Mouse (Mus musculus) intestine, embryonic 16.5 days (tissue): ENCODE measurements around the gene Lrp5. TPM values are rescaled to one million over a fixed set of nuclear protein-coding genes. Genes with fewer than 3 reads are reported as not detected.

Experiments
- ATAC-seq: fragments of 200-750 bp; cut with Nextera tagmentation; 2 replicates; pipeline ENCODE4 v1.8.0; 2017; ENCODE audit warnings: moderate TSS enrichment, moderate library complexity
- H3K27ac ChIP-seq: fragments of 300-500 bp; sonication (generic); 2 replicates; pipeline ENCODE4 v1.5.1; 2014; ENCODE audit warnings: mild to moderate bottlenecking, low read length
- H3K27me3 ChIP-seq: fragments of 300-500 bp; sonication (generic); replicated peaks from 2 replicates; pipeline ENCODE4 v1.6.1; 2014; ENCODE audit warnings: low read length, control low read depth, mixed read lengths; ENCODE audit not compliant: control insufficient read depth, insufficient read depth
- H3K36me3 ChIP-seq: fragments of 300-500 bp; sonication (generic); 2 replicates; pipeline ENCODE4 v1.6.1; 2014; ENCODE audit warnings: low read length, control low read depth; ENCODE audit not compliant: control insufficient read depth, insufficient read depth
- H3K4me1 ChIP-seq: fragments of 300-500 bp; sonication (generic); 2 replicates; pipeline ENCODE4 v1.6.1; 2014; ENCODE audit warnings: low read length, control low read depth, mixed read lengths; ENCODE audit not compliant: control insufficient read depth, insufficient read depth
- H3K4me2 ChIP-seq: fragments of 300-500 bp; sonication (generic); 2 replicates; pipeline ENCODE4 v1.6.1; 2014; ENCODE audit warnings: low read depth, low read length, control low read depth
- H3K4me3 ChIP-seq: fragments of 300-500 bp; sonication (generic); 2 replicates; pipeline ENCODE4 v1.5.1; 2014; ENCODE audit warnings: mild to moderate bottlenecking, low read length
- H3K9ac ChIP-seq: fragments of 300-500 bp; sonication (generic); 2 replicates; pipeline ENCODE4 v1.6.1; 2014; ENCODE audit warnings: low read depth, low read length
- H3K9me3 ChIP-seq: fragments of 300-500 bp; sonication (generic); 2 replicates; pipeline ENCODE4 v1.6.1; 2016; ENCODE audit warnings: low read length, control low read depth; ENCODE audit not compliant: control insufficient read depth
- WGBS: fragments of 180-500 bp; shearing (Covaris S2); extraction: QIAGEN DNeasy Blood & Tissue Kit; methylation state at CpG from one replicate; pipeline ENCODE4 v1.1.7; 2014; 5-methylcytosine and 5-hydroxymethylcytosine counted together
- polyA plus RNA-seq: library from polyadenylated mRNA; unstranded; fragments of >200 nt; fragmentation: Nextera tagmentation; extraction: Ambion mirVana; gene quantifications from 2 replicates; pipeline ENCODE4 v1.2.1, GENCODE M21; 2015

The Lrp5 gene
- polyA plus RNA-seq, 1 experiment from 2014 or later = 4.4 TPM

DNA sequence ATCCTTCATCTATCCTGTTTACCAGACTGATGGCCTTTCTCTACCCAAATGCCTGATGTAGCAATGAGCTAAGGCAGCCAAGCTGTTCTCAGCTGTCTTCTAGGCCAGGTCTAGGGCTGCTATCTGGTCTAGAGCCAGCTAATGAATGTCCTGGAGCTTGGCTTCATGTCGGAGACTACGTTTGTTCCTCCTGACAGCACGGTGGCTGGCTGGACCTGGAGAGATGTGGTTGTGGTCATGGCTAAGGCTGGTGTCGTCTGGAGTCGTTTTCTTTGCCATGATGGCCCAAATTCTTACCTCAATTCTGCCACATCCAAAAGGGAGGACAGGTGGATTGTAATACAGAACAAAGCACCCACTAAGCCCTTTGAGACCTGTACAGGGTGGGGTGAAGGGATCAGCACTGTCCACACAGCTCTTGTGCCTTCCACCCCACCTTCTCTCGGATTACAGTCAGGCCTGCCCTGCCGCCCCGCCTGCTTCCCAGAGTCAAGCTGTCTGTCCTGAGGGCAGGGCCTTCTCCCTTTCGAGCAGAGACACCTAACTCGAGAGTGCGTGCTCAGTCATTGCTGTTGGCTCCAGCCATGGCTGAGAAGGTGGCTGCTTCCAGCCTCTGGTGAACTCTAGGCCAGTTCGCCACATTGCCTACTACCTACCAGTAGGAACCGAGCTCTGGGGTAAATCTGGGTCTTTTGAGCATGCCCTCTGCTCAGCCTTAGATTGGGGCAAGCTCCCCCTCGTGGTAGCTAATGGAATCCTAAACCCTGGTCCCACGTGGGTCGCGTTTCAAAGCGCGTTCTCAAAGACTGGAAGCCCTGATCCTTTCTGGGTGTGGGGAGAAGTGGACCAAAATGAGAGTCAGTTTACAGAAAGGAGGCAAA is 32.4 kb upstream of the Lrp5 start:
- H3K27me3 ChIP-seq = no peaks in the 10 kb centered on the region
- peak overlapping the region; percentile 89 for H3K4me2 ChIP-seq
- H3K27ac ChIP-seq = peak overlapping the region; percentile 33; the same call in 1 of the 2 replicates
- ATAC-seq = peak; percentile 83
- peaks cover 7% of the 10 kb centered on the region; the same call in 1 of the 2 replicates for H3K36me3 ChIP-seq
- H3K4me1 ChIP-seq = 0 out of 2 replicates have a peak, but pooled peaks cover 3% of the 10 kb centered on the region
- 40% methylated on average over 19 of the region's 19 CpGs for WGBS
- no peaks in the 10 kb centered on the region for H3K9me3 ChIP-seq
- H3K9ac ChIP-seq = peak overlapping the region; percentile 68
- peak overlapping the region; percentile 51 for H3K4me3 ChIP-seq

DNA sequence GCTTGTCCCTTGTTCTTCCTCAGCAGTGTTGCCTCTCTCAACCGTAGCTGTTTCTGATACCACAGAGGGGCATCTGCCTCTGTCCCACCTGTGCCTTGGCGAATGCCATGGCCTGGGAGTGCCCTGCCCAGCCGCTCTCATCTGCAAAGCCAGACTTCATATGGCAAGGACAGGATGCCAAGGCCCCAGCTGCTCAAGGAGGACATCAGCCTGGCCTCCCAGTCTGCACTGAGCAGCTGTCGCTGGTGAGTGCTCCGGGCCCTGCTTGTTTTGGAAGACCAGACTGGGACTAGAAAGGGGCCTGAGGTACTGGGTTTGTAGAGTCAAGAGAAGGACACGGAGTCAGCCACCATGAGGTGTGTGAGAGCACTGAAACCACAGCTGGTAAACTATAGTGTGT is 28.0 kb upstream of the Lrp5 start:
- Histone ChIP-seq H3K27ac (no peak overlapping the region), H3K36me3 (peaks cover 7% of the 10 kb centered on the region; the same call in 1 of the 2 replicates), H3K4me2 (no peak overlapping the region), H3K9ac (no peak overlapping the region), H3K27me3 (no peaks in the 10 kb centered on the region), H3K4me1 (peaks cover 5% of the 10 kb centered on the region; the same call in 1 of the 2 replicates), H3K9me3 (no peaks in the 10 kb centered on the region), H3K4me3 (no peak overlapping the region)
- ATAC-seq = no peak
- 89% methylated on average over 6 of the region's 6 CpGs for WGBS

DNA sequence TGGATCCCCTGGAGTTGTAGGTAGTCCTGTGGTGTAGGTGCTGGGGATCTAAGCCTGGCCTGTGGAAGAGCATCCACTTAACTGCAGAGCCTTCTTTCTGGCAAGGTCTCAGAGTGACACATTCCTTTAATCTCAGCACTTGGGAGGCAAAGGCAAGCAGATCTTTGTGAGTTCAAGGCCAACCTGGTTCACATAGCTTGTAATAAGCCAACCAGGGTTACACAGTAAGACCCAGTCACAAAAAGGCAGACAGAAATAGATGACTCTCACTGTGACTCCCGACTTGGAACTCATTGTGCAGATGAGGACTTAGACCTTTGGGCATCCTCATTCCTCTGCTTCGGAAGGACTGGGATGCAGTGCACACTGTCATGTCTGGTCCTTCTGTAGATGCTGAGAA is 24.1 kb upstream of the Lrp5 start:
- Histone ChIP-seq H3K4me1 (peaks cover 11% of the 10 kb centered on the region; the same call in 1 of the 2 replicates), H3K9me3 (no peaks in the 10 kb centered on the region), H3K4me3 (no peak overlapping the region), H3K36me3 (no peaks in the 10 kb centered on the region), H3K27ac (no peak overlapping the region), H3K4me2 (no peak overlapping the region), H3K27me3 (no peaks in the 10 kb centered on the region), H3K9ac (no peak overlapping the region)
- no peak for ATAC-seq
- WGBS = 95% methylated on average over 2 of the region's 2 CpGs

DNA sequence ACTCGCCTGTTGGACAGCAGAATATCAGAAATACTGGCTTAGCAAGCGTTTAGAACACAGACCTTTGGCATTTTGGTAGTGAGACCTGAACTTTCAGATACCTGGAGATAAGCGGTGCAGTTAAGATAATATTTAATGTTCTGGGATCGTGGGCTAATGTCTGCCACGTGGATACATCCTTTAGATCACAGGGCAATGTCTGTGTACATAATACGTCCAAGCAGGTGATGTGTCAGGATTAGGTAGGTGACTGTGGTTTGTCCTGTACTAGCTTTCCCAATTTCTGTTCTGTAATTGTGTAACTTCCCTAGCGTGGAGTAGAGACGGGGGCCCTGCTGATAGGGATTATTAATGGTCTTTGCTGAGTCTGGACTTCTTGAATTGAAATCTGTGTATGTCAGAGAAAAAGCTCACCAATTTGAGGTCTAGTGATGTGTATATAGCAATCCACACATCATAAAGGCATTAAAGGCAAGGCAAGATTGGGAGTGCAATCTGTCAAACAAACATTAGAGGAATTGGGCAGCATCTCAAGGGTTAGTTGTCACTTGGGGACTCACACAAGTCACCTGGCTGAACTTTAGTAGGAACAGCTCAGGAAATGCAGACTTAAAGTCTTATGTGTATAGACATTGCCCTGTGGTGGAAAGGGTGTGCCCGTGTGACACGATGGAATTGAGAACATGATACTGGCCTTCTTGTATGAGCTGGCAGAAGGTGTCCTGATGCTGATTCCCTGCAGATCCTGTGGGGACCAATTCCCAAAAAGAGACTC is 22.8 kb upstream of the Lrp5 start:
- H3K27ac ChIP-seq = peak overlapping the region; percentile 91
- H3K4me3 ChIP-seq = peak overlapping the region; percentile 84
- H3K4me1 ChIP-seq = peaks cover 11% of the 10 kb centered on the region; the same call in 1 of the 2 replicates
- no peaks in the 10 kb centered on the region for H3K27me3 ChIP-seq
- peak overlapping the region; percentile 88 for H3K9ac ChIP-seq
- H3K4me2 ChIP-seq = peak overlapping the region; percentile 66
- WGBS = 23% methylated on average over 10 of the region's 10 CpGs
- peak; percentile 45 for ATAC-seq
- H3K36me3 ChIP-seq = no peaks in the 10 kb centered on the region
- H3K9me3 ChIP-seq = no peaks in the 10 kb centered on the region

DNA sequence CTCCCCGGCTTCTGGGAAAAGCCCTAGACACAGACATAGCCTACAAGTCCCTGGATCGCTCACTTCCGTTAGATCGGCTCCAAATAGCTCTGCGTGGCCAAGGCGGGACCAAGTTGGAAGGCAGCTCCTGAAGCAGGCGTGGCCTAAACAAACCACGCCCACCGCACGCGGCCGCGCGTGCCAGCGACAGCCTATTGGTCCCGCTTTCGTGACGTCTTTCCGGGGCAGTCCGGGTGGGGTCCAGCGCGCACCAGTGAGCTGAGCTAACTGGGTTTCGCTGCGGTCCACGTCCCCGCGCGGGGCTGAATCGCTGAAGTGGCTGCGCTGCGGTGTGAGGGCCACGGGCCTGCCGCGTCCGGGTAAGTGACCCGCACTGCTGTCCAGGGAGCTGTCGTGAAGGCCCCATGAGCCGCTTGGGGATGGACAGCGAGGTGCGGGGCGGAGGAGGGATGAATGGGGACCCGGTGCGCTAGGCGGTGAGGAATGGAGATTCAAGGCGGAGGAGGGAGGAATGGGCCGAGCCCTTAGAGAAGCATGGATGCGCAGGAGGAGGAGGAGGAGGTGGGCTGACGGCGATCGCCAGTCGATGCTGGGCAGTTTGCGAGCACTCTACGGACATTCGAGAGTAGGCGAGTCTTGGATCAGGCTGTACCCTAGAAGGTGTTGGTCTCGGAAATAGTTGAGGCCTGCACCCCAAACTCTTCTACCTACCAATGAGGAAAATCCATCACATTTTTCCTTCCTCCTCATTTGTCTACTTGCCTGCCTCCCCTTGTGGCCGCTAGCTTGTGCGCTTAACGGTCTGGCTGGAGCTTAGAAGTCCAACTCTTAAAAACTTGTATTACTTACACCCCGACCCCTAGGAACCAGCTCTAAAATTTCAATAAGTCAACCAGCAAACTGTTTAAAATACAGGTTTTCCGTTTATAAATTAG is 22.0 kb upstream of the Lrp5 start, which contains the start of gene 1810055G02Rik:
1810055G02Rik (plus strand) TSS at position 216 of the 935 bp plus-strand sequence.
- WGBS = under 1% methylated on average over 61 of the region's 61 CpGs
- H3K4me1 ChIP-seq = peaks cover 11% of the 10 kb centered on the region; the same call in 1 of the 2 replicates
- ATAC-seq = peak; percentile 97
- no peaks in the 10 kb centered on the region for H3K36me3 ChIP-seq
- H3K27ac ChIP-seq = peak within 1 kb of the TSS; percentile 91
- H3K9me3 ChIP-seq = no peaks in the 10 kb centered on the region
- peak within 1 kb of the TSS; percentile 79 for H3K4me2 ChIP-seq
- H3K27me3 ChIP-seq = no peaks in the 10 kb centered on the region
- peak within 1 kb of the TSS; percentile 88 for H3K9ac ChIP-seq
- H3K4me3 ChIP-seq = peak within 1 kb of the TSS; percentile 84

DNA sequence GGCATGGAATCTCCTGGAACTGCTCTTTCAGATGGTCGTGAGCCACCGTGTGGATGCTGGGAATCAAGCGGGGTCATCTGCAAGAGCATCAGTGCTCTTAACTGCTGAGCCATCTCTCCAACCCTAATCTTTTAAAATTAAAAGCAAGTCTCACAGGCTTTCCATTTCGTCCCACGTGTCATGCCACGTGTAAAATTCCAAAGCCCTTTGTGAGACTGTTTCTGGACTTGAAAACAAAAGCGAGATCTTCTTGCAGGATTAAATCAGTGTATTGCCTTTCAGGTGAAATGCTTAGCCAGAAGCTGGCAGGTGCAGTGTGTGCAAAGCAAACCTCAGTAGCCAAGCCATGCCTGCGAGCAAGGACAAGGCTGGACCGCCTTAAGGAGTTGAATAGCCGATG is 21.2 kb upstream of the Lrp5 start:
- Histone ChIP-seq H3K27me3 (no peaks in the 10 kb centered on the region), H3K4me3 (peak overlapping the region; percentile 84), H3K9ac (peak overlapping the region; percentile 88), H3K4me1 (peaks cover 11% of the 10 kb centered on the region; the same call in 1 of the 2 replicates), H3K4me2 (peak overlapping the region; percentile 79), H3K27ac (peak overlapping the region; percentile 64), H3K9me3 (no peaks in the 10 kb centered on the region), H3K36me3 (no peaks in the 10 kb centered on the region)
- 40% methylated on average over 10 of the region's 10 CpGs for WGBS
- no peak for ATAC-seq

DNA sequence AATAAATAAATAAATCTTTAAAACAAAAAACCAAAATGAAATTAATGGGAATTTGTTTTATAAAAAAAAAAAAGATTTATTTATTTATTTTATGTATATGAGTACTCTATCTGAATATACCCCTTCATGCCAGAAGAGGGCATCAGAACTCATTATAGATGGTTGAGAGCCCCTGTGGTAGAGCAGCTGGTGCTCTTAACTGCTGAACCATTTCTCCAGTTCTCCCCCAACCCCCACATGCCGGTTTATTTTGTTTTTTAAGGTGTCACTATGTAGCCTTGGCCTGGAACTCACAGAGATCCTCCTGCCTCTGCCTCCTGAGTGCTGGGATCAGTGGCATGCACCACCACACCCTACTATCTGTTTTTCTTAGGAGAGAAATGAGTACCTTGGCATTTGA is 19.9 kb upstream of the Lrp5 start:
- no peaks in the 10 kb centered on the region for H3K9me3 ChIP-seq
- H3K9ac ChIP-seq = no peak overlapping the region
- H3K4me3 ChIP-seq = no peak overlapping the region
- no peak for ATAC-seq
- H3K27me3 ChIP-seq = no peaks in the 10 kb centered on the region
- H3K36me3 ChIP-seq = no peaks in the 10 kb centered on the region
- WGBS = 55% methylated on average over 1 of the region's 1 CpGs
- H3K27ac ChIP-seq = no peak overlapping the region
- no peak overlapping the region for H3K4me2 ChIP-seq
- H3K4me1 ChIP-seq = peaks cover 11% of the 10 kb centered on the region; the same call in 1 of the 2 replicates

DNA sequence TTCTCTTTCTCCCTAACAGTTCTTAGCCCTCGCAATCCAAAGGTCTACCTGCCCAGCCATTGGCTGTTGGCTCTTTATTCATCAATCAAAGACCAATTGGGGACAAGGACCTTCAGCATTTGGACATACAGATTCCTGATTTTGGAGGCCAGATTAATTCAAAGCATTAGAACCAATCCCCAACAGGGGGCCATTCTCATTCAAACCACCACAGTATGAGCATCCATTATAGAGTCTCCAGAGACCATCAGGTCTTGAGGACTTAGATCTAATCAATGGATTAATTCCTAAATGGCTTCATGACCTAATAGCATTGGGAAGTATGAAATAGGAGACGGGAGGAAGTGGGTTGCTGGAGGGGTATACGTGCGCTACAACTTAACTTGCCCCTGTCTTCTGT is 16.1 kb upstream of the Lrp5 start:
- ATAC-seq = no peak

More for the DNA sequence above, 16.1 kb upstream of the Lrp5 start:
- Histone ChIP-seq H3K4me1 (0 out of 2 replicates have a peak, but pooled peaks cover 1% of the 10 kb centered on the region), H3K4me2 (no peak overlapping the region), H3K9ac (no peak overlapping the region), H3K36me3 (no peaks in the 10 kb centered on the region), H3K9me3 (no peaks in the 10 kb centered on the region), H3K27me3 (no peaks in the 10 kb centered on the region), H3K4me3 (no peak overlapping the region), H3K27ac (no peak overlapping the region)
- WGBS = 87% methylated on average over 4 of the region's 4 CpGs
